Mouse (Mus musculus) liver, postnatal 0 days (tissue): ENCODE data around the gene Olfr672. TPM values are rescaled to one million over a fixed set of nuclear protein-coding genes. Genes with fewer than 3 reads are reported as not detected.
"Not testable (repeated sequence)": the region's sequence is repeated elsewhere in the genome, so short reads cannot be mapped to it uniquely, and the experiment has no call there.

ENCODE experiments used
- ATAC-seq: fragments of 200-750 bp; cut with Nextera tagmentation; 2 replicates; pipeline ENCODE4 v1.8.0; 2017; ENCODE audit warnings: mild to moderate bottlenecking, moderate library complexity
- DNase-seq: peaks from one replicate; pipeline ENCODE4 v3.0.0-alpha.2; 2016
- H3K27ac ChIP-seq: fragments of 300-500 bp; sonication (generic); 2 replicates; pipeline ENCODE4 v1.5.1; 2014; ENCODE audit warnings: antibody characterized with exemption, moderate library complexity, mild to moderate bottlenecking, low read depth
- H3K27me3 ChIP-seq: fragments of 300-500 bp; sonication (generic); 2 replicates; pipeline ENCODE4 v1.6.1; 2014; ENCODE audit warnings: low read length, control low read depth, mixed read lengths; ENCODE audit not compliant: insufficient read depth
- H3K36me3 ChIP-seq: fragments of 300-500 bp; sonication (generic); replicated peaks from 2 replicates; pipeline ENCODE4 v1.6.1; 2014; ENCODE audit warnings: mild to moderate bottlenecking, control low read depth, low read length, moderate library complexity, mixed read lengths; ENCODE audit not compliant: insufficient read depth
- H3K4me1 ChIP-seq: fragments of 300-500 bp; sonication (generic); 2 replicates; pipeline ENCODE4 v1.6.1; 2014; ENCODE audit warnings: antibody characterized with exemption, mild to moderate bottlenecking, control low read depth; ENCODE audit not compliant: insufficient read depth
- H3K4me2 ChIP-seq: fragments of 300-500 bp; sonication (generic); 2 replicates; pipeline ENCODE4 v1.6.1; 2014; ENCODE audit warnings: low read depth, mild to moderate bottlenecking, low read length, moderate library complexity, mixed read lengths
- H3K4me3 ChIP-seq: fragments of 300-500 bp; sonication (generic); 2 replicates; pipeline ENCODE4 v1.5.1; 2014; ENCODE audit warnings: low read depth, low read length
- H3K9ac ChIP-seq: fragments of 300-500 bp; sonication (generic); replicated peaks from 2 replicates; pipeline ENCODE4 v1.6.1; 2014; ENCODE audit warnings: mild to moderate bottlenecking, moderate library complexity
- H3K9me3 ChIP-seq: fragments of 300-500 bp; sonication (generic); 2 replicates; pipeline ENCODE4 v1.6.1; 2016; ENCODE audit warnings: mild to moderate bottlenecking, control low read depth, low read length, mixed read lengths
- CTCF ChIP-seq: sonication (generic); IDR thresholded peaks from 2 replicates; pipeline ENCODE4 v1.5.1; 2016; ENCODE audit warnings: antibody characterized with exemption, low read depth
- EP300 ChIP-seq: IDR thresholded peaks from 2 replicates; pipeline ENCODE4 v1.6.1; 2016; ENCODE audit warnings: antibody characterized with exemption, low read depth, mild to moderate bottlenecking
- WGBS: fragments of 180-500 bp; shearing (Covaris S2); extraction: QIAGEN DNeasy Blood & Tissue Kit; methylation state at CpG from one replicate; pipeline ENCODE4 v1.1.7; 2014; ENCODE audit not compliant: insufficient replicate concordance; 5-methylcytosine and 5-hydroxymethylcytosine counted together
- polyA plus RNA-seq: library from polyadenylated mRNA; unstranded; fragments of >200 nt; fragmentation: Nextera tagmentation; extraction: Ambion mirVana; gene quantifications from 2 replicates; pipeline ENCODE4 v1.2.1, GENCODE M21; 2015

Gene Olfr672
- polyA plus RNA-seq, 1 experiment from 2014 or later = not detected

DNA sequence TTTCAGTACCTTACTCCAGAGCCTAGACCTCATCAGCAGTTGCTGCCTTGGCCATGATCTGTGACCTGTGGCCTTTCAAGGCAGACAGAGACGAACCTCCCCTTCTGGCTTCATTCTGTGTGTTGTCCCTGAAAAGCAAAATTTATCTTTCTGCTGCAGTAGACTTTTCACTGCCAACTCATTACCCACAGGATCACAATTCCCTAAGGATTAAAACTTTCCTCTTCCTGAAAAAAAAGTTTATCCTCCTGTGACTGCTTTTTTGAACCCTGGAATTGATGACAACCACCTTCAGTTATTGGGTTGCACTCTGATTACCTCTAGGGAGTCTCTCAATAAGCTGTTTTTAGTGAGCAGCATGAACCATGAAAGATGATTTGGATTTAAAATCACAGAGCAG is 39.3 kb downstream of the Olfr672 start, which contains the start of gene Olfr670:
TSS of gene Olfr670 (minus strand) at position 101 of the 400 bp plus-strand sequence.
- TF ChIP-seq EP300 = no peak
- no peak for TF ChIP-seq CTCF
- H3K4me2 ChIP-seq = no peak within 1 kb of the TSS
- ATAC-seq (no peak), DNase-seq (no peak)
- H3K4me3 ChIP-seq = no peak within 1 kb of the TSS
- no peaks in the 10 kb centered on the region for H3K4me1 ChIP-seq
- H3K9ac ChIP-seq = no peak within 1 kb of the TSS
- no peaks in the 10 kb centered on the region for H3K27me3 ChIP-seq
- no peaks in the 10 kb centered on the region for H3K36me3 ChIP-seq
- no peaks in the 10 kb centered on the region; the same call in 1 of the 2 replicates for H3K9me3 ChIP-seq
- no peak within 1 kb of the TSS for H3K27ac ChIP-seq
- 45% methylated on average over 1 of the region's 1 CpGs for WGBS

DNA sequence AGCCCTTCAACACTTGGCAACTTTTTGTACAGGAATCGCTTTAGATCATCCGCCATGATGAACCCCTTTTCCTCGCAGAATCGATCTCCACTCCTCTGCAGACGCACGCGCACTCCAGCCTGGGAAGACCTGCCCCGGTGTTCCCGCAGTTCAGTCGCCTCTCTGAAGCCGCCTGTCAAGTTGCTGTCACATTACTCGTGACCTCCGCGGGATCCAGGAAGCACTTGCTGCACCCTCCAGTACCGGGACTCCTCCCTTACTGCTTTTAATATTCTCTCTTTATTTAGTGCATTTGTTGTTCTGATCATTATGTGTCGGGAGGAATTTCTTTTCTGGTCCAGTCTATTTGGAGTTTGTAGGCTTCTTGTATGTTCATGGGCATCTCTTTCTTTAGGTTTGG is 51.6 kb downstream of the Olfr672 start:
- H3K36me3 ChIP-seq, ATAC-seq, DNase-seq, H3K27me3 ChIP-seq, H3K4me2 ChIP-seq, H3K27ac ChIP-seq, H3K9ac ChIP-seq, H3K4me1 ChIP-seq, H3K4me3 ChIP-seq, H3K9me3 ChIP-seq: not testable (repeated sequence)
- 88% methylated on average over 16 of the region's 16 CpGs for WGBS

Other genes starting within 250 kb of the Olfr672 start
- not detected in 2 replicates for gene Usp17le, start 224.6 kb downstream of the Olfr672 start, polyA plus RNA-seq
- gene Usp17lb, start 159.4 kb downstream of the Olfr672 start, polyA plus RNA-seq = not detected in 2 replicates
- not detected in 2 replicates for gene Usp17la, start 145.0 kb downstream of the Olfr672 start, polyA plus RNA-seq
- not detected in 2 replicates for gene Olfr665, start 124.0 kb downstream of the Olfr672 start, polyA plus RNA-seq
- not detected in 2 replicates for gene Olfr666, start 106.1 kb downstream of the Olfr672 start, polyA plus RNA-seq
- not detected in 2 replicates for gene Olfr667, start 80.5 kb downstream of the Olfr672 start, polyA plus RNA-seq
- not detected in 2 replicates for gene Olfr668, start 74.0 kb downstream of the Olfr672 start, polyA plus RNA-seq
- gene Olfr669, start 67.8 kb downstream of the Olfr672 start, polyA plus RNA-seq = not detected in 2 replicates
- not detected in 2 replicates for gene Olfr670, start 39.4 kb downstream of the Olfr672 start, polyA plus RNA-seq
- not detected in 2 replicates for gene Olfr671, start 22.9 kb downstream of the Olfr672 start, polyA plus RNA-seq
- gene Olfr675, start 26.4 kb upstream of the Olfr672 start, polyA plus RNA-seq = not detected in 2 replicates
- gene Olfr676, start 30.7 kb upstream of the Olfr672 start, polyA plus RNA-seq = not detected in 2 replicates
- not detected in 2 replicates for gene Olfr677, start 49.3 kb upstream of the Olfr672 start, polyA plus RNA-seq
- not detected in 2 replicates for gene Olfr678, start 62.4 kb upstream of the Olfr672 start, polyA plus RNA-seq
- not detected in 2 replicates for gene Olfr679, start 79.2 kb upstream of the Olfr672 start, polyA plus RNA-seq
- gene Olfr680-ps1, start 90.8 kb upstream of the Olfr672 start, polyA plus RNA-seq = not detected in 2 replicates
- gene Olfr681, start 114.8 kb upstream of the Olfr672 start, polyA plus RNA-seq = not detected in 2 replicates
- not detected in 2 replicates for gene Olfr683, start 145.0 kb upstream of the Olfr672 start, polyA plus RNA-seq
- gene Olfr684, start 161.6 kb upstream of the Olfr672 start, polyA plus RNA-seq = not detected in 2 replicates
- gene Olfr685, start 184.0 kb upstream of the Olfr672 start, polyA plus RNA-seq = not detected in 2 replicates
- gene Olfr686, start 205.5 kb upstream of the Olfr672 start, polyA plus RNA-seq = not detected in 2 replicates